Mouse (Mus musculus) heart, postnatal 25 days (tissue): ENCODE results near the gene Ndufs6. TPM values are rescaled to one million over a fixed set of nuclear protein-coding genes. Genes with fewer than 3 reads are reported as not detected.

Source experiments
- total RNA-seq, 2 experiments: library from RNA; stranded (reverse); gene quantifications; 2 replicates each; pipeline ENCODE4 v1.2.3; 2021

The Ndufs6 gene
- total RNA-seq, 2 experiments from 2014 or later: 1,182 to 1,218 TPM

Other genes with a start within 250 kb of the Ndufs6 start
- 10 to 100 TPM; 26.0 to 27.0 TPM for gene Irx4, start 68.1 kb downstream of the Ndufs6 start, total RNA-seq
- 10 to 100 TPM; 52.7 to 54.5 TPM for gene Mrpl36, start within 50 bp of the Ndufs6 start, total RNA-seq
- 1 to 10 TPM; 7.6 to 8.4 TPM for gene Lpcat1, start 138.7 kb upstream of the Ndufs6 start, total RNA-seq
- gene Slc6a3, start 208.2 kb upstream of the Ndufs6 start, total RNA-seq: not detected